Mouse (Mus musculus): ENCODE measurements around the gene Gucd1. TPM values are rescaled to one million over a fixed set of nuclear protein-coding genes. Genes with fewer than 3 reads are reported as not detected.

The Gucd1 gene
- total and polyA plus RNA-seq, 3 experiments, result 16.8 to 19.0 (median 18.0) TPM

GRCm38 (mm10) chr10:75414925-75415324 is 102.8 kb downstream of the Gucd1 start:
- Histone ChIP-seq H3K79me2 (replicated peaks; ENCODE audit: control insufficient read depth, extremely low read depth, insufficient read depth, poor library complexity, severe bottlenecking) (no peaks in the 10 kb centered on the region), H3K4me1 (ENCODE audit: control insufficient read depth in 1 of 2, insufficient read depth in 2 of 2) (peaks cover 4 to 21% of the 10 kb centered on the region in 2 experiments), H3K27ac (ENCODE audit: insufficient read depth, low read depth) (no peak overlapping the region), H3K27me3 (replicated peaks) (no peaks in the 10 kb centered on the region), H3K9ac (ENCODE audit: insufficient read depth, low read depth) (peak overlapping the region; percentile 32; the same call in 1 of the 2 replicates), H3K4me2 (ENCODE audit: insufficient read depth, low read depth, poor library complexity, severe bottlenecking) (peak overlapping the region; percentile 72), H3K36me3 (replicated peaks in 1 of 2; ENCODE audit: control insufficient read depth in 1 of 2, insufficient read depth in 1 of 2, low read length in 1 of 2) (no peaks in the 10 kb centered on the region), H3K4me3 (replicated peaks in 1 of 3; ENCODE audit: low read depth in 2 of 3, low read length in 2 of 3, poor library complexity in 1 of 3) (no peak overlapping the region), H3K9me3 (replicated peaks; ENCODE audit: low read length) (no peaks in the 10 kb centered on the region)
- dilution Hi-C loops (cut with MboI; ENCODE audit: extremely low pct_ligation_motif_present, extremely low pct_unique_long_range_greater_than_20kb, low sequenced_read_pairs), result no loop called here
- no peak for DNase-seq (ENCODE audit: extremely low read depth)
- TF ChIP-seq MAX (IDR thresholded peaks at IDR 0.05; ENCODE audit: low read length) (no peak), MEF2A (IDR thresholded peaks at IDR 0.05; ENCODE audit: borderline replicate concordance, low read depth, low read length) (no peak), SMC3 (IDR thresholded peaks at IDR 0.05; ENCODE audit: low read depth, low read length) (no peak), NRF1 (IDR thresholded peaks at IDR 0.05; ENCODE audit: low read depth, low read length) (no peak), HCFC1 (IDR thresholded peaks at IDR 0.05; ENCODE audit: low read depth, low read length) (no peak), IRF4 (IDR thresholded peaks at IDR 0.05; ENCODE audit: low read depth, low read length) (no peak), USF1 (IDR thresholded peaks at IDR 0.05; ENCODE audit: low read depth, low read length) (no peak), ZMIZ1 (IDR thresholded peaks at IDR 0.05; ENCODE audit: low read depth, low read length) (no peak), MXI1 (IDR thresholded peaks at IDR 0.05; ENCODE audit: low read depth, low read length) (no peak), RAD21 (IDR thresholded peaks at IDR 0.05; ENCODE audit: low read depth, low read length) (no peak), PAX5 (IDR thresholded peaks at IDR 0.05; ENCODE audit: low read length) (no peak), MYC (IDR thresholded peaks at IDR 0.05; ENCODE audit: low read depth, low read length) (no peak), CHD2 (IDR thresholded peaks at IDR 0.05; ENCODE audit: low read length) (no peak), ZC3H11A (IDR thresholded peaks at IDR 0.05; ENCODE audit: low read depth, low read length) (no peak), USF2 (conservative IDR thresholded peaks at IDR 0.05; ENCODE audit: low read depth, low read length) (no peak)
- in situ Hi-C loops (cut with MboI; ENCODE audit: low pct_ligation_motif_present, low pct_unique_long_range_greater_than_20kb, low sequenced_read_pairs), result no loop called here

GRCm38 (mm10) chr10:75412114-75413103 is 105.4 kb downstream of the Gucd1 start:
- in situ Hi-C loops (cut with MboI; ENCODE audit: low pct_ligation_motif_present, low pct_unique_long_range_greater_than_20kb, low sequenced_read_pairs), result no loop called here
- H3K4me1 ChIP-seq (ENCODE audit: control insufficient read depth in 1 of 2, insufficient read depth in 2 of 2), result peaks cover 4 to 21% of the 10 kb centered on the region in 2 experiments
- H3K4me2 ChIP-seq (ENCODE audit: insufficient read depth, low read depth, poor library complexity, severe bottlenecking), result no peak overlapping the region
- no peaks in the 10 kb centered on the region for H3K27me3 ChIP-seq (replicated peaks)
- no peak overlapping the region for H3K9ac ChIP-seq (ENCODE audit: insufficient read depth, low read depth)
- H3K4me3 ChIP-seq (replicated peaks in 1 of 3; ENCODE audit: low read depth in 2 of 3, low read length in 2 of 3, poor library complexity in 1 of 3), result no peak overlapping the region
- H3K27ac ChIP-seq (ENCODE audit: insufficient read depth, low read depth), result no peak overlapping the region
- TF ChIP-seq UBTF (IDR thresholded peaks at IDR 0.05; ENCODE audit: low read depth, low read length) (no peak), SIN3A (IDR thresholded peaks at IDR 0.05; ENCODE audit: low read length) (no peak)
- H3K79me2 ChIP-seq (replicated peaks; ENCODE audit: control insufficient read depth, extremely low read depth, insufficient read depth, poor library complexity, severe bottlenecking), result no peaks in the 10 kb centered on the region
- DNase-seq (ENCODE audit: extremely low read depth), result no peak
- H3K9me3 ChIP-seq (replicated peaks; ENCODE audit: low read length), result no peaks in the 10 kb centered on the region
- no peaks in the 10 kb centered on the region for H3K36me3 ChIP-seq (replicated peaks in 1 of 2; ENCODE audit: control insufficient read depth in 1 of 2, insufficient read depth in 1 of 2, low read length in 1 of 2)
- dilution Hi-C loops (cut with MboI; ENCODE audit: extremely low pct_ligation_motif_present, extremely low pct_unique_long_range_greater_than_20kb, low sequenced_read_pairs), result no loop called here

All from CH12.LX (cell line).